17 mouse cellular contexts compared by ENCODE assay signal in genomic region chr16:22708768-22709167, GRCm38 (mm10).
"Had no signal": no experiment of that assay in that cellular context is flagged by ENCODE, and none has a peak within 500 bp of the region (broad histone marks: within the 10 kb centered on the region; RNA-seq: fewer than 3 reads in every experiment).

No protein-coding gene starts in this region.

- H3K9ac ChIP-seq: limb, embryonic 15.5 days; liver, embryonic 12.5 days; lung, embryonic 14.5 days; midbrain, embryonic 15.5 days; neural tube, embryonic 13.5 days; stomach, embryonic 15.5 days had no signal

- ATAC-seq: liver, embryonic 12.5 days; midbrain, embryonic 15.5 days had no signal

- H3K4me2 ChIP-seq: limb, embryonic 15.5 days; liver, embryonic 12.5 days; lung, embryonic 14.5 days; midbrain, embryonic 15.5 days; neural tube, embryonic 13.5 days; stomach, embryonic 15.5 days had no signal

- H3K4me1 ChIP-seq: limb, embryonic 15.5 days; liver, embryonic 12.5 days; midbrain, embryonic 10.5 days; midbrain, embryonic 15.5 days; neural tube, embryonic 13.5 days; stomach, embryonic 15.5 days had no signal

- H3K27ac ChIP-seq: limb, embryonic 15.5 days; liver, embryonic 12.5 days; midbrain, embryonic 10.5 days; midbrain, embryonic 15.5 days; neural tube, embryonic 13.5 days; stomach, embryonic 15.5 days had no signal

- DNase-seq: kidney, adult 11 months; kidney, adult 9 months; kidney, postnatal 14 days; layer of hippocampus, adult 9-11 months; layer of hippocampus, postnatal 36 days; lung, embryonic 14.5 days; retina, postnatal 1 day; right cerebral cortex, postnatal 4 days; spleen, adult 18-20 months; thymus, adult 18-20 months; thymus, postnatal 14 days had no signal

- H3K9me3 ChIP-seq: limb, embryonic 15.5 days; liver, embryonic 12.5 days; midbrain, embryonic 10.5 days; midbrain, embryonic 15.5 days; neural tube, embryonic 13.5 days; stomach, embryonic 15.5 days had no signal

- H3K4me3 ChIP-seq: limb, embryonic 15.5 days; liver, embryonic 12.5 days; midbrain, embryonic 10.5 days; midbrain, embryonic 15.5 days; neural tube, embryonic 13.5 days; stomach, embryonic 15.5 days had no signal

- H3K36me3 ChIP-seq: limb, embryonic 15.5 days; liver, embryonic 12.5 days; midbrain, embryonic 10.5 days; midbrain, embryonic 15.5 days; neural tube, embryonic 13.5 days; stomach, embryonic 15.5 days had no signal

- H3K27me3 ChIP-seq: limb, embryonic 15.5 days; liver, embryonic 12.5 days; midbrain, embryonic 15.5 days; neural tube, embryonic 13.5 days; stomach, embryonic 15.5 days had no signal
